Mouse (Mus musculus) midbrain, embryonic 15.5 days (tissue): ENCODE measurements around the gene Peli3. TPM values are rescaled to one million over a fixed set of nuclear protein-coding genes. Genes with fewer than 3 reads are reported as not detected.
"Not testable (repeated sequence)": the region's sequence is repeated elsewhere in the genome, so short reads cannot be mapped to it uniquely, and the experiment has no call there.

Experiments used
- ATAC-seq: fragments of 200-750 bp; cut with Nextera tagmentation; replicated peaks from 2 replicates; pipeline ENCODE4 v1.8.0; 2017; ENCODE audit warnings: moderate TSS enrichment
- H3K27ac ChIP-seq: fragments of 300-500 bp; sonication (generic); 2 replicates; pipeline ENCODE4 v1.5.1; 2015; ENCODE audit warnings: mild to moderate bottlenecking, inconsistent platforms
- H3K27me3 ChIP-seq: fragments of 300-500 bp; sonication (generic); replicated peaks from 2 replicates; pipeline ENCODE4 v1.6.1; 2015; ENCODE audit warnings: inconsistent platforms
- H3K36me3 ChIP-seq: fragments of 300-500 bp; sonication (generic); replicated peaks from 2 replicates; pipeline ENCODE4 v1.6.1; 2015; ENCODE audit warnings: inconsistent platforms
- H3K4me1 ChIP-seq: fragments of 300-500 bp; sonication (generic); 2 replicates; pipeline ENCODE4 v1.6.1; 2015; ENCODE audit warnings: inconsistent platforms
- H3K4me2 ChIP-seq: fragments of 300-500 bp; sonication (generic); 2 replicates; pipeline ENCODE4 v1.6.1; 2015; ENCODE audit warnings: inconsistent platforms, mild to moderate bottlenecking, moderate library complexity
- H3K4me3 ChIP-seq: fragments of 300-500 bp; sonication (generic); 2 replicates; pipeline ENCODE4 v1.5.1; 2015; ENCODE audit warnings: mild to moderate bottlenecking, inconsistent platforms
- H3K9ac ChIP-seq: fragments of 300-500 bp; sonication (generic); 2 replicates; pipeline ENCODE4 v1.6.1; 2015; ENCODE audit warnings: mild to moderate bottlenecking, inconsistent platforms
- H3K9me3 ChIP-seq: fragments of 300-500 bp; sonication (generic); 2 replicates; pipeline ENCODE4 v1.6.1; 2016; ENCODE audit warnings: inconsistent platforms
- WGBS: fragments of 180-500 bp; shearing (Covaris S2); methylation state at CpG from one replicate; pipeline ENCODE4 v1.1.7; 2015; ENCODE audit warnings: mixed read lengths; 5-methylcytosine and 5-hydroxymethylcytosine counted together
- polyA plus RNA-seq: library from polyadenylated mRNA; unstranded; fragments of >200 nt; fragmentation: Nextera tagmentation; extraction: Ambion mirVana; gene quantifications from 2 replicates; pipeline ENCODE4 v1.2.1, GENCODE M21; 2015

Peli3 gene
- polyA plus RNA-seq = 14.0 and 14.5 TPM in 2 replicates

GRCm38 (mm10) chr19:4942551-4943252, at the start of gene Peli3:
Gene Peli3, minus strand, starts transcription at chr19:4943127.
- Histone ChIP-seq H3K36me3 (no peaks in the 10 kb centered on the region), H3K9ac (peak within 1 kb of the TSS; percentile 75), H3K4me1 (peaks cover 14% of the 10 kb centered on the region), H3K27me3 (peaks cover 2% of the 10 kb centered on the region; the same call in 1 of the 2 replicates), H3K4me2 (peak within 1 kb of the TSS; percentile 67), H3K9me3 (no peaks in the 10 kb centered on the region), H3K4me3 (peak within 1 kb of the TSS; percentile 82), H3K27ac (peak within 1 kb of the TSS; percentile 86)
- 0% methylated on average over 52 of the region's 55 CpGs for WGBS
- peak; percentile 96 for ATAC-seq

- 19% methylated on average over 8 of the region's 8 CpGs for WGBS
- Histone ChIP-seq H3K4me1 (peaks cover 58% of the 10 kb centered on the region), H3K27me3 (peaks cover 21% of the 10 kb centered on the region), H3K4me3 (no peak overlapping the region), H3K9ac (no peak overlapping the region), H3K27ac (no peak overlapping the region), H3K36me3 (no peaks in the 10 kb centered on the region), H3K9me3 (no peaks in the 10 kb centered on the region), H3K4me2 (no peak overlapping the region; the same call in 1 of the 2 replicates)
- ATAC-seq = no peak
Measured at GRCm38 (mm10) chr19:4992371-4992770, 49.4 kb upstream of the Peli3 start.

- Histone ChIP-seq H3K4me2 (peak overlapping the region; percentile 70), H3K9me3 (no peaks in the 10 kb centered on the region), H3K27ac (peak overlapping the region; percentile 81), H3K9ac (peak overlapping the region; percentile 25; the same call in 1 of the 2 replicates), H3K36me3 (no peaks in the 10 kb centered on the region), H3K4me3 (peak overlapping the region; percentile 48), H3K4me1 (peaks cover 57% of the 10 kb centered on the region), H3K27me3 (peaks cover 37% of the 10 kb centered on the region)
- no peak for ATAC-seq
- WGBS = under 1% methylated on average over 22 of the region's 22 CpGs
Measured at GRCm38 (mm10) chr19:4990716-4991115, 47.8 kb upstream of the Peli3 start.

- H3K4me3 ChIP-seq = peak within 1 kb of the TSS; percentile 48
- peak within 1 kb of the TSS; percentile 70 for H3K4me2 ChIP-seq
- peaks cover 41% of the 10 kb centered on the region for H3K27me3 ChIP-seq
- H3K36me3 ChIP-seq = no peaks in the 10 kb centered on the region
- no peak; the same call in 1 of the 2 replicates for ATAC-seq
- no peaks in the 10 kb centered on the region for H3K9me3 ChIP-seq
- H3K4me1 ChIP-seq = peaks cover 57% of the 10 kb centered on the region
- H3K27ac ChIP-seq = peak within 1 kb of the TSS; percentile 81
- 10% methylated on average over 4 of the region's 4 CpGs for WGBS
- peak within 1 kb of the TSS; percentile 50 for H3K9ac ChIP-seq
Measured at GRCm38 (mm10) chr19:4990256-4990625, 47.3 kb upstream of the Peli3 start, which contains the start of gene Npas4. Gene Npas4, minus strand, starts transcription at chr19:4990316.

- ATAC-seq = peak; percentile 88
- Histone ChIP-seq H3K4me1 (peaks cover 53% of the 10 kb centered on the region), H3K27me3 (peaks cover 47% of the 10 kb centered on the region), H3K4me3 (peak overlapping the region; percentile 48), H3K4me2 (peak overlapping the region; percentile 70), H3K36me3 (no peaks in the 10 kb centered on the region), H3K27ac (peak overlapping the region; percentile 81), H3K9ac (peak overlapping the region; percentile 50), H3K9me3 (no peaks in the 10 kb centered on the region)
- 11% methylated on average over 47 of the region's 47 CpGs for WGBS
Measured at GRCm38 (mm10) chr19:4989434-4990255, 46.7 kb upstream of the Peli3 start.

- Histone ChIP-seq H3K9me3 (no peaks in the 10 kb centered on the region), H3K36me3 (no peaks in the 10 kb centered on the region), H3K4me2 (peak overlapping the region; percentile 70), H3K9ac (peak overlapping the region; percentile 50), H3K4me3 (peak overlapping the region; percentile 48), H3K4me1 (peaks cover 47% of the 10 kb centered on the region), H3K27me3 (peaks cover 54% of the 10 kb centered on the region), H3K27ac (peak overlapping the region; percentile 81; the same call in 1 of the 2 replicates)
- 3% methylated on average over 13 of the region's 13 CpGs for WGBS
- ATAC-seq = no peak
Measured at GRCm38 (mm10) chr19:4989013-4989412, 46.1 kb upstream of the Peli3 start.

GRCm38 (mm10) chr19:4981767-4982166, 38.8 kb upstream of the Peli3 start:
- Histone ChIP-seq H3K4me1 (no peaks in the 10 kb centered on the region), H3K4me3 (no peak overlapping the region), H3K36me3 (no peaks in the 10 kb centered on the region), H3K4me2 (no peak overlapping the region), H3K9me3 (no peaks in the 10 kb centered on the region), H3K27ac (no peak overlapping the region), H3K9ac (no peak overlapping the region), H3K27me3 (peaks cover 42% of the 10 kb centered on the region)
- no peak for ATAC-seq

GRCm38 (mm10) chr19:4968236-4968635, 25.3 kb upstream of the Peli3 start:
- ATAC-seq = no peak
- WGBS = 89% methylated on average over 2 of the region's 2 CpGs

GRCm38 (mm10) chr19:4961928-4962601, 19.1 kb upstream of the Peli3 start, which contains the start of gene Mrpl11:
Gene Mrpl11, plus strand, starts transcription at chr19:4962147.
- WGBS = under 1% methylated on average over 34 of the region's 34 CpGs
- Histone ChIP-seq H3K27ac (peak within 1 kb of the TSS; percentile 82), H3K4me2 (peak within 1 kb of the TSS; percentile 70), H3K9me3 (no peaks in the 10 kb centered on the region), H3K9ac (peak within 1 kb of the TSS; percentile 64), H3K36me3 (peaks cover 16% of the 10 kb centered on the region), H3K4me1 (peaks cover 13% of the 10 kb centered on the region), H3K4me3 (peak within 1 kb of the TSS; percentile 63), H3K27me3 (no peaks in the 10 kb centered on the region)
- ATAC-seq = peak; percentile 98

More at GRCm38 (mm10) chr19:4968236-4968635, 25.3 kb upstream of the Peli3 start:
- Histone ChIP-seq H3K27ac (no peak overlapping the region), H3K4me2 (no peak overlapping the region), H3K36me3 (peaks cover 18% of the 10 kb centered on the region), H3K9ac (no peak overlapping the region), H3K4me1 (peaks cover under 1% of the 10 kb centered on the region), H3K27me3 (no peaks in the 10 kb centered on the region), H3K4me3 (no peak overlapping the region), H3K9me3 (no peaks in the 10 kb centered on the region)

GRCm38 (mm10) chr19:4948641-4949040, 5.7 kb upstream of the Peli3 start:
- not testable (repeated sequence) for H3K9ac ChIP-seq, ATAC-seq, H3K9me3 ChIP-seq, H3K4me3 ChIP-seq, H3K4me2 ChIP-seq, H3K36me3 ChIP-seq, H3K27me3 ChIP-seq, H3K27ac ChIP-seq, H3K4me1 ChIP-seq
- WGBS = 82% methylated on average over 9 of the region's 9 CpGs

- no peaks in the 10 kb centered on the region for H3K36me3 ChIP-seq
- H3K9me3 ChIP-seq = no peaks in the 10 kb centered on the region
- H3K4me1 ChIP-seq = peaks cover 14% of the 10 kb centered on the region
- no peak overlapping the region for H3K4me3 ChIP-seq
- 47% methylated on average over 6 of the region's 6 CpGs for WGBS
- no peaks in the 10 kb centered on the region for H3K27me3 ChIP-seq
- H3K27ac ChIP-seq = no peak overlapping the region
- no peak overlapping the region for H3K4me2 ChIP-seq
- H3K9ac ChIP-seq = no peak overlapping the region
- ATAC-seq = no peak
Measured at GRCm38 (mm10) chr19:4945540-4945939, 2.6 kb upstream of the Peli3 start.

GRCm38 (mm10) chr19:4943253-4943588, 294 bp upstream of the Peli3 start:
- peak overlapping the region; percentile 67 for H3K4me2 ChIP-seq
- H3K4me1 ChIP-seq = peaks cover 14% of the 10 kb centered on the region
- H3K9me3 ChIP-seq = no peaks in the 10 kb centered on the region
- peak overlapping the region; percentile 75 for H3K9ac ChIP-seq
- H3K36me3 ChIP-seq = no peaks in the 10 kb centered on the region
- peaks cover 2% of the 10 kb centered on the region; the same call in 1 of the 2 replicates for H3K27me3 ChIP-seq
- ATAC-seq = no peak
- 7% methylated on average over 13 of the region's 13 CpGs for WGBS
- peak overlapping the region; percentile 86 for H3K27ac ChIP-seq
- H3K4me3 ChIP-seq = peak overlapping the region; percentile 82
